Mouse (Mus musculus) retina, postnatal 1 day (tissue): ENCODE results near the gene Trabd2b.

ENCODE experiments used
- DNase-seq: peaks from one replicate; pipeline ENCODE4 v3.0.0-alpha.2; 2012

Trabd2b gene

DNA sequence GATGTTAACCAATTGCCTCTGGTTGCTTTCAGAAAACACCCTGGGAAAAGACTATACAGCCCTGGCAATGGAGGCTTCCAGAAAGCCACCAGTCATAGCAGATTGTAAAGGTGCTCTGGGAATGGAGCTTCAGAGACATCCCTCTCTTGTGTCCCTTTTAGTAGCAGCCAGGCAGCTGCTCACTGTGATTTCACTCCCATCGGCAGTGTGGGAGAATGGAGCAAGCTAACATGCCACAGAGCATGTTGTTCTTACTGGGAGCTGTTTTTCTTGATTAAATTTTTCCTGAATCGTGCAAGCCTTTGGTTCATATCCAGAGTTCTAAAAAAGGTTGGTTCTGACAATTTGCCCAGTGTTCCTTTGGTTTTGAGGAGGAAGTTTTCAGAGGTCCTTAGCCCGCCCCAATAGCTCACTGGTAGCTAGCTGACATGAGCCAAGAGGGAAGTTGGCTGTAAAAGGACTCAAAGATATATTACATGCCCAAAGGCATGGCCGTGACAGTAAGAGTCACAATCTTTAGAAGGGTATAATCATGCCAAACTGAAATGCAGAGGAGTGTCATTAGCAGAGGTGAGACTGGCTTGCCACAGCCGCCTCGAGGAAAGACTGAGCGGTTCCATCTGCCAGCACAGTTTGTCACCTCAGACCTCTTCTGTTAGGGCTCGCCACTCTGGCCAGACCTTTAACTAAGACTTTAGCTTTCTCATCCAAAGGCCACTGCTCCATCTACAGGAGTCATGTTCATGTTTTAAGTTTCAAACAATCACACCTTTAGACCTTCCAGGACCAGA lies 141.3 kb downstream of the Trabd2b start:
- DNase-seq, result no peak

DNA sequence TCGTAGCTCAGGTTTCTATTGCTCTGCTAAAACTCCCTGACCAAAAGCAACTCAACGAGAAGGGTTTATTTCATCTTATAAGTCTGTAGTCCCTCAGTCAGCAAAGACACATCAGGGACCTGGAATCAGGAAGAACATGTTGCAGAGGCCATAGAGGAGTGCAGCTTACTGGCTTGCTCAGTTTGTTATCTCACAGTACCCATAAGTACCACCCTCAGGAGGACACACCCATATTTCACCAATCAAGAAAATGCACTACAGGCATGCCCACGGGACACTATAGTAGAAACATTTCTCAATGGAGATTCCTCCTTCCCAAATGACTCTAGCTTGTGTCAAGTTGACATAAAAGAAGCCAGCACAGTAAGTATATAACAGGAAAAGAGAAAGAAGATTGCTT lies 143.0 kb downstream of the Trabd2b start:
- DNase-seq, result no peak

DNA sequence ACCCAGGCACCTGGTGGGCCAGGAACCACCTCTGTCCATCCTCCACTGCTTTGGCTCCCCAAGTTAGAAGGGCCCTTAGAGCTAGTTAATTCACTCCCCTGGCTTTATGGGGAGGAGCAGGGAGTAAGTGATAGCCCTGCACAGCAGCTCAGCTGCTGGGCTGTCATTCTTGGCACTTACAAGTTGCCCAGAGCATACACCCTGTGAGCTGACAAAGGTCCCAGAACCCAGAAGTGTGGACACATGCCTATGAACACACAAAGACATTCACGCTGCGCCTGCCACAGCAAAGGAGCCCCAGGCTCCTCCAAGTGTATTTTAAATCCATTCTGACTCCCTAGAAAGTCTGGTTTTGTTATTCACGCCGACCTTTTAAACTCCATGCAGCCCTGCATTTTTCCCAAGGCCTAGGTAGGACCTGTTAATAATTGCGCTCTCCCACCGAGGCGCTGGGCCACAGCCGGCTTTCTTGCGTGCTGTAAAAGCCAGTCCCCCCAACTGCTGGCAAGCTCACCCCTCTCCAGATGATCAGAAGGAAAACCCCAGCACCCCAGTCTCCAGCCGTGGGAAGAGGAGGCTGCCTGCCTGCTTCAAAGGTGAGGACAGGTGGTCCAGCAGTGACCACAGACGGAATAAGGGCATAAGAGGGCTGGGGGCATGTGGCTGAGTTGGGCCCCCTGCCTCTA lies 144.1 kb downstream of the Trabd2b start:
- no peak for DNase-seq

DNA sequence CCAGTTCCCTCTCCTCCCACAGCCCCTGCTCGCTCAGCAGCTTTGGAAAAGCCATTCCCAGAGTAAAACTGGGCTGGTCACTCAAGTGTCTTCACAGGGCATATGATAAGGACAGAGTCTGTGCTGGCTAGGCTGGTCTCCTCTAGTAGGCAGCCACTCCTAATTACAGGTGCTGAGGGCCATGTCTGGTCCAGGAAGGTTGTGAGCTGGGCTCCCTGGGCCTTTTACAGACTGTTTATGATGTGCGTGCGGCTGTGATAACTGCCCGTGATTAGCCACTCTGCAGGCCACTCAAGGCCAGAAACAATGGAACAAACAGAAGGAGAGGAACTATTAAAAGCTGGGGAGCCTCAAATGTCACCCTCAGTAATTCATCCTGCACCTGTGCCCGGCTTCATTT lies 150.4 kb downstream of the Trabd2b start:
- no peak for DNase-seq

DNA sequence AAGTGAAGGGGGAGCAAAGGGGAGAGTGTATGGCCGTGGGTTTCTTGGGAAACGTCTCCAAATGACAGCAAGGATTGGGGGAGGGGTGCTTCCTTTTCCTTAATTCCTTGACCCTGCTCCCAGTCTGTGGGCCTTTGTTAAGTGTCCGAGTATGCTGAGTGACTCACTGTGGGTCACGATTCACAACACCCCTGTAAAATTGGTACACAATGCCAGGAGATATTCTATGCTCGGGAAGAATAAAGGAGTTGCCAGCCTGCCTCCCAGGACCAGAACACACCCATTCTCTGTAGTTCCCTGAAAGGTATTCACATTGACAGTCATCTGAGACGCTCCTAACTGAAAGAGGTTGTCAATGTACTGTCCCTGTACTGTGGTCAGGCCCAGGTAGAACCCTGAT lies 151.2 kb downstream of the Trabd2b start:
- DNase-seq, result no peak

DNA sequence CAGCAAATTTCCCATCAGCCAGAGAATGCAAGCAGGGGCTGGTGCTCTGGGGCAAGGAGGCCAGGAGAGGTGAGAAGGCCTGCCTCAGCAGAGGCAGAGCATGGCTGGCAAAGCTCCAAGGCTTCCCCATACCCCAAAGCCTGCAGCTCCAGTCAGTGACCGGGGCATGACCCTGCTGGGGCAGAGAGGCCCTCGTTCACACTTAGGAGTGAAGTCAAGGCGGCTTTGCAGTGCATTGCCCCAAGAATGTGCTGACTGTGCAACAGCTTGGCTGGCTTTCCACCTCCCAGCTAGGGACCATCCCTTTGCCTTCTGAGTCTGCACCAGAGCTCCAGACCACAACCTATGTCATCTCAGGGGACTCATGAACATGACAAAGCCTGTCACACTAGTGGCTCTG lies 152.0 kb downstream of the Trabd2b start:
- DNase-seq, result no peak

DNA sequence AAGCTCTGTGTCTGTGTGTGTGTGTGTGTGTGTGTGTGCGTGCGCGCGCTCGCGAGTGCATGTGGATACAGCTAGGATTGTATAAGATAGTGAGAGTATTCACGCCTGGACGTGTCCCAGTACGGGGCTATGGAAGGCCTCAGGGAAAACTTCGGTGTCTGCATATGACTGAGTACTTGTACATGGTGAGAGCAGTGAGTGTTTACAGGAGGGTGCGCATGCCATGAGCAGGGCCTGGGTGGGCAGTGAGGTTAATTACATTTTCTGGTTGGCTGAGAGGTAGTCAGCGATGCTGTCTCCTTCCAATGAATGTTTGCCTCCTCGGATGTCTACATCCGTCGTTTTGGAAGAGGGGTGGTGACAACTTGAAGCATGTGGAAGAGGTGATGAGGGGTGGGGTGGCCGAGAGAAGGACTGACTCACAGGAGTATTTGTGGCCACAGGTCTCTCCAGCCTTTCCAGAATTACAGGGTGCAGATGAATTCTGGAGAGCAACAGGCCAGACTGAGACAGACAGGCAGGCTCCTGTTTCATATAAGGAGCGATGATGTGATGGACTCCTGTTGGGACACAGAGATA lies 154.2 kb downstream of the Trabd2b start:
- no peak for DNase-seq

DNA sequence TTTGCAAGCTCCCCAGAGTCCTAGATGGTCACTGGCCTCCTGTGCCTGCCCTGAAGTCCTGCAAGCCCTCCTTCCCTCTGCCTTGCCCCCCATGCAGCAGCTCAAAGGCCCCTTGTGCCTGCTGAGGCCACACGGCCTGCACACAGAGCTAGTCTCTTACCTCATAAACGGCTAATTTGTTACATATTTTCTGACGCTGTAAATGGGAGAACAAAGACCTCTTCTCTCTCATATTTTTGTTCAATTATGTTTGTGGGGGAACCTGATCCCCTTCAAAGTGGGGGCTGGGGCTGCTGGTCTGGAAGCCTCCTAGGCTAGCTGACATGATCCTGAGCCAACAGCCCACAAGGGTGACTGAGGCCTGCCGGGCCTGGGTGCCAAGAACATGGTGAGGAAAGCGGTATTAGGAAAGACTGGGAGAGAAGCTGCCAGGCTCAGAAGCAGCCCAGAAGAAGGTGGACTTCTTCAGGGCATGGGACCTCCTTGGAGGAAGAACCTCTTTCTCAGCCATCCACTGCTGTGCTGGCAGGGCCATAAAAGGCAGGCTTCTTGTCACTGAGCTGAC lies 157.7 kb downstream of the Trabd2b start:
- DNase-seq, result no peak

DNA sequence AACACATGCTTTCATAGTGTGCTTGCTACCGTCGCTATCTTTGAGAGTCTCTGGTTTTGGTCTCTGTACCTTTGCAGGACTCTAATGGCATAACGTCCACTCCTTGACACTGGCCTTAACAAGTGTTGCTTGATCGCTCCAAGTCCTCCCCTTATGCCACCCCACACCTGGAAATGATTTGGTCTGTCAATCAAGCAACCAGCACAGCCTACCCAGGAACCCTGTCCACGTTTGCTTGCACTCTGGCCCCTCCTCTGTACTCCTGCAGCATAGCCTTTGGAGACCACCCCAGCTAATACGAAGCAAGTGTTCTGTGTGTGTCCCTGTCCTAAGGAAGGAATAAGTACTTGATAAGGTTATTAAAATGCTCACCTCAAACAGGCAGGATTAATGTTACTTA lies 161.1 kb downstream of the Trabd2b start:
- no peak for DNase-seq

DNA sequence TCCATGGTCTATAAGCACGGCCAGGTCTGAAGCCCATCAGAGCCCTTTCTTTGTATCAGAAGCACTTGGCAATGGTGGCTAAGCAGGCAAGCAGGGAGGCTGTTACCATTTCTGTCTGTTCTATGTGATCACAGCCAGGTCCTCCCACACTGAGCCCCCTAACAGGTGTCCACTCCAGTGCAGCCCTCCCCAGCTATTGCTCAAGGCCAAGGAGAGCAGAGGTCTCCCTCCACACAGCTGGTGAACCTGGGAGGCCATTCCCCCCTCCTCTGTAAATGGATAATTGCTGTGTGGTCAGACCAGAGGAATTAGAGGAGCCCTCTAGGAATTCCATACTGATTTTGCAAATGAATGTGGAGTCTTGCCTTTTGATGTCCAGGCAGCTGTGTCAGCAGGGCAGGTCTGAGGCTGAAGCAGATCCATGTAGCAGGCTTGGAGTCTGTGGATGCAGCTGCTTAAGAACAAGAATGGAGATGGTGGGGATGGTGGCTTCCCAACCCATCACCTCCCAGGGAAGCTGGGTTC lies 161.6 kb downstream of the Trabd2b start:
- DNase-seq, result no peak

DNA sequence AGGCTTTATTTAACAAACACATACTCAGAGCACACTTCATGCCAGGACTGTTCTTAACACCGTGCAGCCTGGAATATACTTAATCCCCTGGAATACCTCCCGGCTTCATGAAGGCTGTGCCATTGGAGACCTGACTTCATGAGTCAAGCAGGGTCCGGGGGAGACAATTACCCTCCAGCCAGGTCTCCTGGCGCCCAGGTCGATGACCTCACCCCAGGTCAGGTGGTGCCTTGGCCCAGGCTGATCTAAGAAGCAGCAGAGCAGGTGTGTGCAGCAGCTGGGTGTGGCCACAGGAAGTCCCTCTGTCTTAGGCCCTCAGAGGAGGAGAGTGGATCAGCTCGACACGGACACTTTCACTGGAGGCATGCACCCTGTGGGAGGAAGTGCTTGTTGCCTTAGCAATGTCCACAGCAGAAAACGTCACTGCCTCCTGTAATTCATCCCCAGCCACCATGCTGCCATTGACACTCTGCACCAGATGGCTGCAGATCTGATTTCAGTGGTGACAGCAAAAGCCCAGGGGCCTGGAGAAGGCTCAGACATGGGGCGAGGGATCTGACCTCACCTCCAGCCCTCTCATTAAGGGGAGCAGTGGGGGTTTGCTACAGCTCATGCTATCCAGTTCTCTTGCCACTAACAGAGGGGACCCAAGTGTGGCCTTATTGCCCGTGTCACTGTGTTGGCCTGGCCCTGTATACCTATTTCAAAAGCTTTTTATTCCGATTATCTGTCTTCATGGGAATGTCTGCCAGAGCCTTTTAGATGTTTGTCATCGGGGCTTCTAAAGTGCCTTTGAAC lies 171.8 kb downstream of the Trabd2b start:
- DNase-seq, result peak; percentile 32

DNA sequence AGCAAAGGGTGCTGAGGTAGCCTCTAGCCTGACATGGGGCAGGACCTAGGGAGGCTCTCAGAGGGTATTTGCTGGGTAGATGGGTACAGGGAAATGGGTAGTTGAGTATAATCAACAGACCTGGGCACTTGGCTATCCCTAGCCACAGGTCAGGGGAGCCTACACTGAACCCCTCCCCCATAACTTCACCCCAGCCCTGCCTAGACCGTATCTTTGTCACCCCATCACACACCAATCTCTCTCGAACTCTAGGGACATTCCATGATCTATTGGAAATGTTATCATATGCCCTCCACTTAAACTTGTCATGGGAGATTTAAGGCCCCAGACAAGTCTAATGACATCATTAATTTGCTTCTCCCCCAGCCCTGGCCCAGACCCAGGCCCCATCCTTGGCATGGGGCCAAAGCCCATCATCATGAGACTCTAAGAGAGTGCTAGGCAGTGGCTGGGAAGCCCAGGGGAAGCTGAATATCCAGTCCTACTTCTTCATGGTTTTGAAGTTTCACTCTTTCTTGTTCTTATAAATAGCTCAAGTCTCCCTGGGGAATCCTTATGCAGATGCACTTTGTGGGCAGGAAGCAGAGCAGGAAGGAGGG lies 177.1 kb downstream of the Trabd2b start:
- DNase-seq, result peak; percentile 48

DNA sequence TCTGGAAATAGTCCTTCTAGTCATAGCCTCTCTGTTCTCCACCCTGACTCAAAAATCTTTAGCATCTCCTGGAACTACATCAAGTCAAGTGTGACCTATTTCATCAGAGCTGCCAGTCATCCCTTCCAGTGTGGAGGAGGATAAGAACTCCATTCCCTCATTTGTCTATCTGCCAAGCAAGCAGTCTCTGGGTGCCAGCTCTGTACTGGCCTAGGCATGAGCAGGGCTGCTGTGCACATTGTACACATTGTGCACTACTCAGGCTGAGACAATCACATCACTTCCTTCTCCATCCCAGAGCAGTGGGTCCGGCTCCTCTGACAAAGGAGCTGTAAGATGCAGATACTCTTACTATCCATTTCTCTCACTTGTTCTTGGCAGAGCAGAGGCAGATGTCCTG lies 178.2 kb downstream of the Trabd2b start:
- DNase-seq, result no peak

DNA sequence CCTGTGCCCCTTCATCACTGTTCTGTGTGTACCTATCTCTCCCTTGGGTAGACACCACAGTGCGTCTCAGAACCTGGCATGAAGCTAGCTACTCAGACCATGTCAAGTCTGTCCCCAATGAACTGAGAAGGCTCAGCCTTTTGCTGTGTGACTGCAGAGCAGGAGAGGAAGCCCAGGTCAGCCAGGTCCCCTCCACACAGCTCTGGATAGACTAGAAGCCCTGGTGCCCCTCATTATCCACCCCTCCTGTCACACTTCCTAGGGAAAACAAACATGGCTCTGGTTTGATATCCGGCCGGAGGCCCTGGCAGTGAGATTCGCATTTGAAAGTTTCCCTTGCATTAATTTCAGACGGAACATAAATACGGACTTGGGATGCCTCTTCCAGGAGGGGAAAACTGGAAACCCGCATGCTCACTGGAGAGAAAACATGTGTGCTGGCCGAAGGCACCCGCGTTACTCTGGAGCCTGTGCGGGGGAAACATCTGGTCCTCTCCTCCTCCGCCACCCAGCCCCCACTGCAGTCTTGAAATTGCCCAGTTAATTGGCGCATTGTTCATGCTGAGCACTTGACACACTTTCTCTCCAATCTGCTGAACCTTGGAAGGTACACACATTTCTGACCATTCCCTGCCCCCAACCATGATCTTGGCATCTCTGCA lies 187.2 kb downstream of the Trabd2b start:
- DNase-seq, result peak; percentile 67

DNA sequence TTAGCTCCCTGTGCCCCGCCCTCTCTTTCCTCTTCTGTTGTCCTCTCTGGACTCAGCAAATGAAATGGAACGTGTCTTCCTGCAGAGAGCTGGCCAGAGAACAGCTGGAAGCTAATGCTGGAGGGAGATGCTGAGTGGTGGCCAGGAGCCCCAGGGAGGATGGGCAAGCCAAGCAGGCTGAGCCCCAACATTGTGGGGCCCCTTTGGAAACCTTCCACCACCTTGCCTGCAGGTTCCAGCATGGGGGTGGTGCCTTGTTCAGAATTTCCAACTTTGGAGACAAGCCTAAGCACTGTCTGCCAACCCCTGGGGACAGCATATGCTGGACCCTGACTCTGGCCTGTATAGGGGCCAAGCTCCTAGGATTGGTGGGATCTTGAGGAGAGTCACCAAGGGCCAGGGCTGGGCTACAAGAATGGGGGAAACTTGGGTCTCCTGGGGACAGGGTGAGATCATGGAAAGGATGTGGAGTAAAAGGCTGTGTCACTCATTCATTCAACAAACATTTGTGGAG lies 188.7 kb downstream of the Trabd2b start:
- no peak for DNase-seq

DNA sequence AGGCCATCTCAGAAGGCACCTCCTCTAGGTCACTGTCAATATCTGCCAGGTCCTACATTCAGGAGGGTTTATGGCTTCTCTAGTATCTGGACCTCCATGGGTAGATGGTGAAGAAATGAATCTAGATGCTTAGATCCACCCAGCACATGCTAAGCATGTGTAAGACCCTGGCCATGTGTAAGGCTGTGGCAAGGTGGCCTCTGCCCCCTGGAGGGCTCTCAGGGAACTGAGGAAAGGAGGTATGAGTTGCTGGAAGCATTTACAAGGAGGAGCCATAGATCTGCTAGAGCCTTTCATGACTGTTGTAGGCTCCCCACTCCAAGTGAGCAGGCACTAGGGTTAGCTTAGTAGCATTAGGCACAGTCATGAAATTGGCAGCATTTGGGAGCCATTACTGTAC lies 192.6 kb downstream of the Trabd2b start:
- DNase-seq, result peak; percentile 23

DNA sequence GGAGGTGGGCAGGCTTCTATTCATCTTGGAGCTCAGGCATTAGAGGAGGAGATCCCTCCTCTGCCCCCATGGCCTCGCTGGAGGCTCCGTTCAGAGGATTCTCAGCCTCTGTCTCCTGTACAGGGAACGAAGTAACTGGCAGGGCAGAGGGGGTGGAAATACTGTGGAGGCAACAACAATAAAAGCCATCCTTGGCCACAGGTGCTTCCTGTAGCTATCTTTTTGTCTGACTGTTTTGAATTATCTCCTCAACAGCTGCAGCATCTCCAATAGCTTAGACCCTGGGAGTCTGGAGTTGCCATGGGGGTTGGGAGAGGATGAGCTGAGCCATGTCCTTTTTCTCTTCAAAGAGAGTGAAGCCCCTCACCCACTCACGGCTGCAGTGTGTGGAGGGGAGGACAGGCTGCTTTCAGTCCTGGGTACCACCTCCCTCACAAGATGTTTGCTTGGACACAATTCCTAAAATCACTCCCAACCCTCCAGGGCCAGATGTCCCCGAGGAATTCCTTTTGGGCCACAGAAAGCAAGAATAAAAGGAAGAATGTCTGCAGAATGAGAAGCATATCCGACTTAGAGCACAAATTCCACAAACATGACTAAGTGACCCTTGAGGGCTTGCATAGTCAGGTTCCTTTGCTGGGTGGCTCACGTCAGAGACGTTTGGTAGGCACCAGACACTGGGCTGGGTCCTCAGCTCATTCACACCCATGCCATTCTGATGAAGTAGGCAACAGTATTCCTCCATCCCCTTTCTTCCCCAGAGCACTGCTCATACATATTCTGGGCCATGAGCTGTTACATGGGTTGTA lies 194.9 kb downstream of the Trabd2b start:
- no peak for DNase-seq

DNA sequence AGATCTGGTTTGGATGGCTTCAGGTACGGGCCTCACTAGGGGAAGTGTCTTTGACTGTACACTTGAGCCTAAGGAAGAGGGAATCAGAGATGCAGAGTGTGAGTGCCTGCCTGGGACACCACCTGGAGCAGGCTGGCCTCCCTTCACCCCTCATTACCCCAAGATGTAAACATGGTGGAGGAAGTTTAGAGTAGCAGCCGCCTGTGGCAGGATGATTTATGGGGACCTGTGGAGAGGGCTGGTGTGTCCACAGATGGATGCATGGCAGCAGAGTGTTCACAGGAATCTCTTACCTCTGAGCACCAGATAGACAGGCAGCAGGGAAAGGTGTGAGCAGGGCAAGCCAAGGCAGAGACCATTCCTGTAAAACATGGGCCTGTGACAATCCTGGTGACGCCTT lies 199.1 kb downstream of the Trabd2b start:
- DNase-seq, result no peak

DNA sequence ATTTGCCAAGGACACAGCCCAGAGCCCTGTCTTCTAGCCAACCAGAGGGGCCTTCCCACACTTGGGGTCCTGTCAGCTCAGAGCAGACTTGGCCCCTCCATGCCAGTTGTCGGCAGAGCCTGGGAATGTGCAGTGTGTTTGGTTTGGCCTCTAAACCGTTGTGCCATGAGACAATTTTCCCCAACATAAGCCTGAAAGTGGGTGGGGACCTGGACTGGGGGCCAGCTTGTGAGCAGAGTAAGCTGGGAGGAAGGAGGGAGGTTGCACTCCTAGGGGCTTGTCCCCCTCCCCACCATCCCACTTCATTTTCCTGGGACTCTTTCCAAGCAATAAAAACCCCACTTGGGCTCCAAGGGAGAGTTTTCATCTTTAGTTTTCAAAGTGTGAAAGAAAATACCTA lies 201.3 kb downstream of the Trabd2b start:
- no peak for DNase-seq

DNA sequence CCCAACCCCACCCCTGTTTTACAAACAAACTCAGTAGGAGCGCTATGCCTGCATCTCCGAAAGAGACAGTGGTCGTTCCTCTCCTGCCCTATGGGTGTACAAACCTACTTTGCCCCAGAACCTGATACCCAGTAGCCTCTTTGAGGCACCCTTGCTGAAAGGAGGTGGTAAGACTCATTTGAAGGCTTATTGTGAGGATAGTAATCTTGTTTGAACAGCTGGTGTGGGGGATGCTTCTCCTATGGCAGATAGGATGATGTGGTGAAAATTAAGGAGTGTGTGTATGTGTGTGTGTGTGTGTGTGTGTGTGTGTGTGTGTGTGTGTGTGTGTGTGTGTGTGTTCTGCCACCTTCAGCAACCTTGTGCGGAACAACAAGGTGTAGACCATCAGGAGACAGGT lies 202.8 kb downstream of the Trabd2b start:
- no peak for DNase-seq
